Mouse (Mus musculus): Measurements from ENCODE around the gene Rasgef1b. TPM values are rescaled to one million over a fixed set of nuclear protein-coding genes. Genes with fewer than 3 reads are reported as not detected.
"Not testable (repeated sequence)": the region's sequence is repeated elsewhere in the genome, so short reads cannot be mapped to it uniquely, and the experiment has no call there.

The Rasgef1b gene
- polyA plus RNA-seq, 1 experiment, result 13.5 TPM

DNA sequence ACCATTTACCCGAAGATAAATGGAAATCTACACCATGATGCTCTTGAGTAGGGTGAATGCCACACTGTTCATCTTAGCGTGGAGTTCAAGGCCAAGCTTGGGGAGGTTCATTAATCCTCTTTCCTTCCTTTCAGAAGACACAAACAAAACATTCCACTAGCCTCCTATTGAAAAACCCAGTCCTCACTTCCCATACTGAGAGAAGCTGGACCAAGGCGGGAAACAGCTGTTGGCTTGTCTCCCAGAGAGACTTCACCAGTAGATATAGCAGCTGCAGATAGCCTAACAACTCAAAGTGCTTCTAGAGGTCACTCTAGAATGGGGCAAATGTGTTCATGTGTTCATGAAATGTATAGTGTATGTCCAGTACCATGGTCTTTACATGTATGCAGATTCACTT is 495.7 kb downstream of the Rasgef1b start:
- 32% methylated on average over 3 of the region's 3 CpGs for WGBS
- H3K4me3 ChIP-seq (replicated peaks; ENCODE audit: extremely low read depth, low read depth, low read length), result no peak overlapping the region
- TF ChIP-seq CTCF (IDR thresholded peaks at IDR 0.05; ENCODE audit: insufficient read depth, low read length), result no peak
- no peak for TF ChIP-seq POLR2A (IDR thresholded peaks at IDR 0.05; ENCODE audit: borderline replicate concordance, extremely low read depth, low read depth, low read length)
- DNase-seq, result no peak
- H3K4me1 ChIP-seq (ENCODE audit: control insufficient read depth, insufficient read depth, low read length), result no peaks in the 10 kb centered on the region; the same call in 1 of the 2 replicates

DNA sequence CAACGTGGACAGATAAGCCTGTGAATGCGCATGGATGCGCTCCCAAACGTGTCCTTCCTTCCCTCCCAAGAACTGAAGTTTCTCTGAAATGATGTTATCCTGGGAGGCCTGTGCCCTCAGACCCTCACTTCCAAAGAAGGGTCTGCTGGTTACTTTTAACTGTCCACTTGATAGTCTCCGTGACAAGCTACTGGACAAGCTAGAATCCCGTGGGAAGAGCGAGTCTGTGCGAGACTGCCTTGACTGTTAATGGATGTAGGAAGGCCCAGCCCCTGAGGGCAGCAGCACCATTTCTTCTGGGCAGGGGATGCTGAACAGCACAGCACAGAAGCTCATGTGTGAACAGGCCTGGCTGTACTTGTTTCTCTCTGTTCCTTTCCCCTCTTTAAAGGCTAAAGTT is 496.5 kb downstream of the Rasgef1b start:
- no peak for DNase-seq
- 90% methylated on average over 8 of the region's 8 CpGs for WGBS
- no peak overlapping the region for H3K4me3 ChIP-seq (replicated peaks; ENCODE audit: extremely low read depth, low read depth, low read length)
- no peaks in the 10 kb centered on the region; the same call in 1 of the 2 replicates for H3K4me1 ChIP-seq (ENCODE audit: control insufficient read depth, insufficient read depth, low read length)
- TF ChIP-seq CTCF (IDR thresholded peaks at IDR 0.05; ENCODE audit: insufficient read depth, low read length), result no peak
- no peak for TF ChIP-seq POLR2A (IDR thresholded peaks at IDR 0.05; ENCODE audit: borderline replicate concordance, extremely low read depth, low read depth, low read length)

DNA sequence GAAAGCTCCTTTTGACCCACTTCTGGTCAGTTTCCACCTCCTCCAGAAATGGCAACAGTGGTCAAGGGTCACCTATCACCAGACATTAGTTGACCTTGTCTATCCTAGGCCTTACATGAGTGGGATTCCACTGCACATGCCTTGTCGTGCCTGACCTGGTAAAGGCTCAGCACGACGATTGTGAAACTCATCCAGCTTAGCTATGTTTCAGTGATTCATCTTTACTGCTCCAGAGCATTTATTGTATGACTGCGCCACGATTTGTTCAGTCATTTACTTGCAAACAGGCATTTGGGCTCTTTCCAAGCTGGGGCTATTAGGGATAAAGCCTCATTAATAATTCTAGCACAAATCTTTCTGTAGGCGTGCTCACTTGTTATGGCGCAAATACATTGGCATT is 498.4 kb downstream of the Rasgef1b start:
- TF ChIP-seq POLR2A (IDR thresholded peaks at IDR 0.05; ENCODE audit: borderline replicate concordance, extremely low read depth, low read depth, low read length) (no peak), CTCF (IDR thresholded peaks at IDR 0.05; ENCODE audit: insufficient read depth, low read length) (no peak)

DNA sequence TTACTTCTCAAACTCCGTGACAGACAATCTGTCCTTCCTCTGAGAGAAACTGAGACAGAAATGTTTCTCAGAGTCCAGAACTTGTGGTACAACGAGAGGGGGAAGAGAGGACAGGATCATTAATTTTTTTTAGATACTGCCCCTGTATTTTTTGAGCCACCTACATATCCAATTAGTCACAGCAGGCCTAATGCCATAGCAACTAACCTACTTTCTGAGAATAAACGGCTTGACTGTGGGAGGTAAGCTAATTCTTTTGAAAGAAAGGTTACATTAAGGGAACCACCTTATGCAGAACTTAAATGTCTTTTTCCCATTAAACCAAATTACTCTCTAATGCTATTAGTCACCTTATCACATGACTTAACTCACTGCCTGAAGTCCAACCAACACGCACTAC is 501.5 kb downstream of the Rasgef1b start:
- no peak overlapping the region for H3K4me3 ChIP-seq (replicated peaks; ENCODE audit: extremely low read depth, low read depth, low read length)
- no peak for DNase-seq
- H3K4me1 ChIP-seq (ENCODE audit: control insufficient read depth, insufficient read depth, low read length), result no peaks in the 10 kb centered on the region
- WGBS, result 90% methylated on average over 4 of the region's 4 CpGs
- no peak for TF ChIP-seq POLR2A (IDR thresholded peaks at IDR 0.05; ENCODE audit: borderline replicate concordance, extremely low read depth, low read depth, low read length)
- TF ChIP-seq CTCF (IDR thresholded peaks at IDR 0.05; ENCODE audit: insufficient read depth, low read length), result no peak

More for the DNA sequence above, 498.4 kb downstream of the Rasgef1b start:
- H3K4me1 ChIP-seq (ENCODE audit: control insufficient read depth, insufficient read depth, low read length), result no peaks in the 10 kb centered on the region
- WGBS, result 78% methylated on average over 7 of the region's 7 CpGs
- DNase-seq, result no peak
- H3K4me3 ChIP-seq (replicated peaks; ENCODE audit: extremely low read depth, low read depth, low read length), result no peak overlapping the region

DNA sequence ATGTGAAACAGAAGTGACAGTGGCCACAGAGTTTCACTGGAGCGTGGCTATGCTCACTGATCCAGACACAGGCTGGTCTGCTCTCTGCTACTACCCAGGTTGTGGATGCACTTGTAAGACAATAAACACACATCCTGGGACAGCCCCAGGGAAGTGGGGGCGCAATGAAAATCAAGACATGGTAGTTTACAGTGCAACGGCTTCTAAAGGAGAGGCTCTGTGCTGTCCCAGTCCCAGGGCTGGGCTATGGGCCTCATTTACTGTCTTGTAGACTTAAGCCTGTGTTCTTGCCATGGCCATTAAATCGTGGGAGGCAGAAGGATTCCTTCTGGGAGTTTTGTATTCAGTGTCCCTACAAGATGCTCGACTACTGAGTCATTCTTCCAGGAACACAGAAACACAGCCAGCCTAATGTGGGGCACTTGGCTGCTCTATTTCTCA is 504.3 kb downstream of the Rasgef1b start:
- 50% methylated on average over 5 of the region's 5 CpGs for WGBS

DNA sequence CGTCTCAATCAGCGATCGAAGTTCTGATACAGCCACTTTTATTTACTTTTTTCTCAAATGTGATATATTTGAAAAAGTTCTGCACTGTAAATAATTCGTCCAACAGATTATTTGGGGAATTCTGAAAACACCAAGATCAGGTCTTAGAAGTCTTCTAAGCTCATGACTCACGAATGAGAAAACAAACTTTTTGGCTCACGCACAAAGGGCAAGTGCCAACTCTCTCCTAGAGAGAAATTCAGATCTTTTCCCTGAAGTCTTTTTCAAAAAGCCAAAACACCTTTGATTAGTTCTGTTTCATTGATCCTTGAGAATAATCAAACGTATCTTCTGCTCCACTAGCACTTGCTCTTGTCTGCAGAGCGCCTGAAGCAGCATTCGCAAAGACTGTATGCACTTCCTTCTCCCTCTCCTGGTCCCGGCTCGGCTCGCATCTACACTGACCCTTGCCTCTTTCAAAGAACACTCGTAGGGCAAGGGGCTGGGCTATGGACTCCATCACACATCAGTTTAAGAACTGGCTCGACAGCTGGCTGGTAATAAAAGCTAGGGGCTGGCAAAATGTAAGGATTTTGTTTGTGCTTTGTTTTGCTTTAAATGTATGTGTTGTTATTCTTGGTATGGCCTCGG is 504.9 kb downstream of the Rasgef1b start:
- no peaks in the 10 kb centered on the region for H3K4me1 ChIP-seq (ENCODE audit: control insufficient read depth, insufficient read depth, low read length)
- TF ChIP-seq CTCF (IDR thresholded peaks at IDR 0.05; ENCODE audit: insufficient read depth, low read length), result no peak
- no peak for TF ChIP-seq POLR2A (IDR thresholded peaks at IDR 0.05; ENCODE audit: borderline replicate concordance, extremely low read depth, low read depth, low read length)
- no peak for DNase-seq
- WGBS, result 50% methylated on average over 15 of the region's 15 CpGs
- no peak overlapping the region for H3K4me3 ChIP-seq (replicated peaks; ENCODE audit: extremely low read depth, low read depth, low read length)

More for the DNA sequence above, 504.3 kb downstream of the Rasgef1b start:
- no peaks in the 10 kb centered on the region for H3K4me1 ChIP-seq (ENCODE audit: control insufficient read depth, insufficient read depth, low read length)
- no peak for DNase-seq
- TF ChIP-seq POLR2A (IDR thresholded peaks at IDR 0.05; ENCODE audit: borderline replicate concordance, extremely low read depth, low read depth, low read length), result no peak
- TF ChIP-seq CTCF (IDR thresholded peaks at IDR 0.05; ENCODE audit: insufficient read depth, low read length), result no peak
- H3K4me3 ChIP-seq (replicated peaks; ENCODE audit: extremely low read depth, low read depth, low read length), result no peak overlapping the region

DNA sequence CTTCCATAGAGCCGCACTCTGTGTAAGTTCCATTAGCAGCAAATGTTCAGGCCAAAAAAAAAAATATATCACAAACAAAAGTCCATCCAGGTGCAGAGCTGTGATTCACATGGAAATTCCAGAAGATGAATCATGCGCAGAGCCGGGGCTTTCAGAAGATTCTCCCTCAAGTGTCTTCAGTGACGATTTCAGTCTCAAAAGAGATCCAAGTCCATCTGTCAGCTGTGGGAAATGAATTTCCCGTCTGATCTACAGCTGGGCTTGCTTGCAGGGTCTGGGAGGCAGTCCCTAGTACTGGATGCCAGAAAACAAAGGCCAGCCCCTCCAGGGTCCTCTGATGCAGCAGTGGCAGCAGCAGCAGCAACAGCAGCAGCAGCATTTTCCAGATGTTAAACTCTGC is 510.5 kb downstream of the Rasgef1b start:
- Histone ChIP-seq H3K4me3 (replicated peaks; ENCODE audit: extremely low read depth, low read depth, low read length) (no peak overlapping the region), H3K4me1 (ENCODE audit: control insufficient read depth, insufficient read depth, low read length) (no peaks in the 10 kb centered on the region)
- WGBS, result 62% methylated on average over 5 of the region's 5 CpGs
- TF ChIP-seq POLR2A (IDR thresholded peaks at IDR 0.05; ENCODE audit: borderline replicate concordance, extremely low read depth, low read depth, low read length) (no peak), CTCF (IDR thresholded peaks at IDR 0.05; ENCODE audit: insufficient read depth, low read length) (no peak)
- no peak for DNase-seq

DNA sequence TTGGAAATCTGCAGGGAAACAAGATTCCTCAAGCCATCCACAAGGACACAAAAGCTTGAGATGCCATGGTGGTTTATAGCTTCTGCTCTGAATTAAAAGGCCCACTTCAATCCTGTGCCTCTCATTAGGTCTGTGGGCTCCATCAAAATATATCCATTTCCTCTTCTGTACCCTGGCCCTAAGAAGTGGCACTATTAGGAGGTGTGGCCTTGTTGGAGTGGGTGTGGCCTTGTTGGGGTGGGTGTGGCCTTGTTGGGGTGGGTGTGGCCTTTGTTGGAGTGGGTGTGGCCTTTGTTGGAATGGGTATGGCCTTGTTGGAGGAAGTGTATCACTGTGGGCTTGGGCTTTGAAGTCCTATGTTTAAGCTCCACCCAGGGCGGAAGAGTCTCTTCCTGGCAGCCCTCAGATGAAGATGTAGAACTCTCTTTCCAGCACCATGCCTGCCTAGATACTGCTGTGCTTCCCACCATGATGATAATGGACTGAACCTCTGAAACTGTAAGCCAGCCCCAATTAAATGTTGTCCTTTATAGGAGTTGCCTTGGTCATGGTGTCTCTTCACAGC is 512.2 kb downstream of the Rasgef1b start:
- DNase-seq; H3K4me3 ChIP-seq (replicated peaks; ENCODE audit: extremely low read depth, low read depth, low read length); H3K4me1 ChIP-seq (ENCODE audit: control insufficient read depth, insufficient read depth, low read length): not testable (repeated sequence)
- WGBS, result 88% methylated on average over 1 of the region's 1 CpGs

DNA sequence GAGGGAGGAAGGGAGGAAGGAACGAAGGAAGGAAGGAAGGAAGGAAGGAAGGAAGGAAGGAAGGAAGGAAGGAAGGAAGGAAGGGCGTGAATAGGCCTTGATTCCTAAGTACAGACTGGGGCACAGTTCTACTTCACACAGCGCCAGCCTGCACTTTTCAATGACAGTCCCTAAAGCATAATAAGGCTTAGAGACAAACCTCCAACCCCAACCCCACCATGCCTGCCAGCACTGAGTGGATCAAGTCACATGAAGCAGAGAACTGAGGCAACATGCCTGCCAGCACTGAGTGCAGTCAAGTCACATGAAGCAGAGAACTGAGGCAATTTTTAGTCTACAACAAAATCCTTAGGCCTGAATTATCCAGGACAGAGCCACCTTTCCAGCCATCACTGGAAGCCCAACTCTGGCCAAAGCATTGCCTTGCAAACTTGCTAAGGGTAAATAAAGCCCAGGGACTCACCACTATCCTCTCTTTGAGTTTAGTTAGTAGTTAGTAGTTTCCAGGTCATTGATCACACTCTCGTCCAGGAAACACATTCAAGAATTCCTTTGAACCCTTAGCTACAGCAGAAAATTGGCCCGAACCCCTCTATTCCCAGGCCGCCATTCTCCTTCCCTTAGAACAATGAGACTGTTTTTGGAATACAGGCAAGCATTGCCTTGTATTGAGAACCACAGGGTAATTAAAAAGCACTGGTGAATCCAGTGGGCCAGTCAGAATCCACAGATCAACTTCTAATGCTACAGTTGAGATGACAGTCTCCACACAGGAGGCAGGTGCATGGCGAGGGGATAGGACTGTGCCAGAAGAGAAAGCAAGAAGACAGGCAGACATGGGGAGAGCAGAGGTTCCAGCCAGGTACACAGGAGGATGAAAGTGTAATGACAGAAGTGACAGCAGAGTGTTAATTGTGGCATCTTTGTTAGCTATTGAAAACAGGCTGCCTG is 513.4 kb downstream of the Rasgef1b start:
- no peak for DNase-seq
- no peaks in the 10 kb centered on the region for H3K4me1 ChIP-seq (ENCODE audit: control insufficient read depth, insufficient read depth, low read length)
- 80% methylated on average over 7 of the region's 7 CpGs for WGBS
- TF ChIP-seq POLR2A (IDR thresholded peaks at IDR 0.05; ENCODE audit: borderline replicate concordance, extremely low read depth, low read depth, low read length) (no peak), CTCF (IDR thresholded peaks at IDR 0.05; ENCODE audit: insufficient read depth, low read length) (no peak)
- H3K4me3 ChIP-seq (replicated peaks; ENCODE audit: extremely low read depth, low read depth, low read length), result no peak overlapping the region
